Mouse (Mus musculus): Measurements from ENCODE around the gene Epha4. TPM values are rescaled to one million over a fixed set of nuclear protein-coding genes. Genes with fewer than 3 reads are reported as not detected.

The Epha4 gene
- total and polyA plus RNA-seq, 3 experiments, result 25.4 to 45.5 (median 28.4) TPM

DNA sequence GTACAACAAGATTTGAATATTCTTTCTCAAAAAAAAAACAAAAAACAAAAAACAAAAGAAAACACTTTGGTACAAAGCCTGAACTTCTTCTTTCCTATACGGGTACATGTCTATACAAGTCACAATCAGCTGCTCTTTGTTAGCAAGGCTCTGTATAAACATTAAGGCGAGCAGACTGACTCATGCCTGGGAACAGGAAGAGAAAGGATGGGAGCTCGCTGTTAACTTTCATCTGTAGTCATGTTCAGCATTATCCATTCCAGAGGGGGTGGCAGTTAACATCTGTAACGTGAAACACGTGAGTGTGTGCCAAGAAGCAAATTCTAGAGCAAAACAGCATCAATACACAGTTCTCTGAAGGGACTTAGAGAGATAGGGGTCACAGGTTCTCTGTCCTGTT lies 43.9 kb downstream of the Epha4 start:
- Histone ChIP-seq H3K9ac (ENCODE audit: low read depth, low read length) (no peak overlapping the region), H3K27me3 (ENCODE audit: control insufficient read depth, insufficient read depth, low read length) (no peaks in the 10 kb centered on the region), H3K4me3 (no peak overlapping the region), H3K36me3 (ENCODE audit: control insufficient read depth, insufficient read depth, low read length) (peaks cover under 1% of the 10 kb centered on the region), H3K4me1 (ENCODE audit: control insufficient read depth, insufficient read depth, low read length) (peaks cover 2% of the 10 kb centered on the region; the same call in 1 of the 2 replicates), H3K79me2 (replicated peaks; ENCODE audit: control insufficient read depth, insufficient read depth, low read length) (no peaks in the 10 kb centered on the region), H3K27ac (no peak overlapping the region)
- intact Hi-C loops (cut with DNase I), result no loop called here
- WGBS, result 42% methylated on average over 5 of the region's 5 CpGs
- no peak for DNase-seq
- TF ChIP-seq CTCF (IDR thresholded peaks at IDR 0.05) (no peak), POLR2A (IDR thresholded peaks at IDR 0.05; ENCODE audit: insufficient read depth, low read depth, low read length) (no peak)

DNA sequence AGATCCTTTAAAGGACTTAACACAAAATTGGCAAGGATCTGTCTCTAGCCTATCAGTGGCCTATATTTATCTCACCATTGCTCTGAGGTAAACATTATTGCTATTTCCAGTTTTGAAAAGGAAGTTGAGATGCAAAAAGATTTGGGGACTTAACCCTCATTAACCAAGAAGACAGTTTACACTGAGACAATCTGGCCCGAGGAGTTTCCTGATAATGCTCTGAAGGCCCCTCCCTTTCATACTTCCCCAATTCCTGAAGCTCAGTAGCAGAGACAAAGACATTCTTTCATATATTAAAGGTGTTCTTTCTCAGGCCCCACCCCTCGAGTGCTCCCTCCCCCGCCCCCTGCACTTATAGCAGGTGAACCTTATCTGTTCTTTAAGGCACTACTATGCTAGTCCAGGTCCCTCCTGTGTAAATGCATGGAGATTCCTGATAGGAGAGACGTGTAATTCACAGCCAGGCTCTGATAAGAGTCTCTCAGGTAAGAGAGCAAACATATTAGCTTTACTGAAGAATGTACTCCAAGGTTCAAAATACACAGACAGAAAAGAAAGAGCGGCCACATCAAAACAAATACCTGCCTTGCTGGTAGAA lies 46.1 kb downstream of the Epha4 start:
- Histone ChIP-seq H3K79me2 (replicated peaks; ENCODE audit: control insufficient read depth, insufficient read depth, low read length) (no peaks in the 10 kb centered on the region), H3K36me3 (ENCODE audit: control insufficient read depth, insufficient read depth, low read length) (peaks cover 2% of the 10 kb centered on the region), H3K27ac (no peak overlapping the region), H3K27me3 (ENCODE audit: control insufficient read depth, insufficient read depth, low read length) (no peaks in the 10 kb centered on the region), H3K4me3 (no peak overlapping the region), H3K4me1 (ENCODE audit: control insufficient read depth, insufficient read depth, low read length) (peaks cover 2% of the 10 kb centered on the region; the same call in 1 of the 2 replicates), H3K9ac (ENCODE audit: low read depth, low read length) (no peak overlapping the region)
- 65% methylated on average over 5 of the region's 5 CpGs for WGBS
- DNase-seq, result no peak
- TF ChIP-seq CTCF (IDR thresholded peaks at IDR 0.05) (no peak), POLR2A (IDR thresholded peaks at IDR 0.05; ENCODE audit: insufficient read depth, low read depth, low read length) (no peak)
- intact Hi-C loops (cut with DNase I), result no loop called here

DNA sequence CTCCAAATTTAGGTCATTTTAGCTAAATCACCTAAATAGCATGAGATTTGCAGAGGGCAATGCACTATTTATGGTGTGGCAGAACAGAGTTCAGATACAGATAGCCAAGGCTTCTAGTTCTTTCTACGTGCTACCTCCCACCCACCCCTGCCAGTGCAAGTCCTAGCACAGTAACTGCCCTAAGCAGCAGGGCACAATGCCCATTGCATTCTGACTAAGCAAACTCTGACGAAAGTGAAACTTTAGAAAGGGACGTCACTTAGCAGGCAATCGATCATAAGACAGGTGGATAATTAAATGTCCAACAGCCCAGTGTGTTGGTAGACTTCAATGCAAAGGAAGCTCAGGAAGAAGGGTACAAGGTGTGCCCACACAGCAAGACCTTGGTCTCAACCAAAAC lies 49.4 kb downstream of the Epha4 start:
- no peak overlapping the region for H3K9ac ChIP-seq (ENCODE audit: low read depth, low read length)
- TF ChIP-seq POLR2A (IDR thresholded peaks at IDR 0.05; ENCODE audit: insufficient read depth, low read depth, low read length) (no peak), CTCF (IDR thresholded peaks at IDR 0.05) (no peak), EP300 (IDR thresholded peaks at IDR 0.05; ENCODE audit: insufficient read depth, low read depth, low read length) (no peak)
- H3K4me3 ChIP-seq, result no peak overlapping the region
- 81% methylated on average over 4 of the region's 4 CpGs for WGBS
- H3K79me2 ChIP-seq (replicated peaks; ENCODE audit: control insufficient read depth, insufficient read depth, low read length), result no peaks in the 10 kb centered on the region
- H3K36me3 ChIP-seq (ENCODE audit: control insufficient read depth, insufficient read depth, low read length), result peaks cover 18% of the 10 kb centered on the region
- no peaks in the 10 kb centered on the region for H3K27me3 ChIP-seq (ENCODE audit: control insufficient read depth, insufficient read depth, low read length)
- H3K27ac ChIP-seq, result no peak overlapping the region
- peaks cover 16% of the 10 kb centered on the region for H3K4me1 ChIP-seq (ENCODE audit: control insufficient read depth, insufficient read depth, low read length)
- intact Hi-C loops (cut with DNase I), result no loop called here
- no peak for DNase-seq

DNA sequence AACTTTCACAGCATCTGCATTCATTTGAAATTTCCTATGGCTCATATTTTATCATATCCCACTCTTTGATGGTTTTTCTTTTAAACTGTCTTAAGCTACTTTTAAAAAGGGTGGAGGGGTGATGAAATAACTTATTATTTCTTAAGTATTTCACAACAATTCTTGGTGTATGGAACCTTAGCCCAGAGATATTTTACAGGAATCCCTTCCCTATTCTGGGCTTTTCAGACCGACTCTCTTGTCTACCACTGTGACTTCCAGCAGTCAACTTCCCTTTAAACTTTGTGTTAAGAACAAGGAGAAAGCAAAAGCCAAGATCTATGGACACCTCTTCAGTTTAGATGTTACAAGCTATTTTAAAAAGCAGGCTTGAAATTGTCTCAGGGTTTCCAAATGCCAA lies 50.8 kb downstream of the Epha4 start:
- Histone ChIP-seq H3K79me2 (replicated peaks; ENCODE audit: control insufficient read depth, insufficient read depth, low read length) (no peaks in the 10 kb centered on the region), H3K27ac (no peak overlapping the region), H3K4me1 (ENCODE audit: control insufficient read depth, insufficient read depth, low read length) (peaks cover 16% of the 10 kb centered on the region), H3K36me3 (ENCODE audit: control insufficient read depth, insufficient read depth, low read length) (peaks cover 18% of the 10 kb centered on the region), H3K4me3 (no peak overlapping the region), H3K27me3 (ENCODE audit: control insufficient read depth, insufficient read depth, low read length) (no peaks in the 10 kb centered on the region), H3K9ac (ENCODE audit: low read depth, low read length) (no peak overlapping the region)
- no peak for DNase-seq
- TF ChIP-seq POLR2A (IDR thresholded peaks at IDR 0.05; ENCODE audit: insufficient read depth, low read depth, low read length), result no peak
- no peak for TF ChIP-seq EP300 (IDR thresholded peaks at IDR 0.05; ENCODE audit: insufficient read depth, low read depth, low read length)
- no peak for TF ChIP-seq CTCF (IDR thresholded peaks at IDR 0.05)
- 54% methylated on average over 1 of the region's 1 CpGs for WGBS
- intact Hi-C loops (cut with DNase I), result no loop called here

DNA sequence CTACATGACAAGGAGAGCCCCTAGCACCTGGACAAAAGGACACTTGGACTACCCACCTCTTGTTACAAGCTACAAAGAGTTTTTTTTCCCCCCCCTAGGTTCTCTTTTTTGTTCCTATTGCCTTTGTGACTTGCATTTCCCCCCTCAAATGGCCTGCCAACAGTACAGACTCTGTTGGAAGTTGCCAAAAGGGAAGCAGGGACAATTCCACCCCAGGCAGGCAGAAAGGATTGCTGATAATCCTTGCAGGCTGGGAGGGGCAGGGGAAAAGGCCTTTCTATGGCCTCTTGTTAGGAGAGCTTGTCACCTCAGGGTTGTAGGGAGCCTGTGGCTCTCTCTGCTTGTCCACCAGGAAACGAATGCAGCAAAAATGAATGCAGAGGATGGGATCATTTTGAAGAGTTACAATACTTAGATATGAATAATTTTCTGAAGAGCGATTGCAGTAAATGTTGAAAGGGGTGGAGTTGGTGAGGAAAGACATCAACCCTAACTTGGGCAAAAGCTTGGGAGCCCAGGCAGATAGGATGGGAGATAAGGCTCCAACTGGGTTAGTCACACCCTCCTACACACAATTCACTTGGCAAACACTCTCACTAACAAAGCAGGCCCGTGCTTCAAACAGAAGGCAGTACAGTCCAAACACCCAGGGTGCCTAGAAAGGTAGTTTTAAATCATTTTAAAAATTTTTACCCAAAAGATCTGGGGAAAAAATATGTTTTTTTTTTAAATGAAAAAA lies 52.8 kb downstream of the Epha4 start:
- Histone ChIP-seq H3K27ac (peak overlapping the region; percentile 29), H3K4me1 (ENCODE audit: control insufficient read depth, insufficient read depth, low read length) (peaks cover 16% of the 10 kb centered on the region), H3K36me3 (ENCODE audit: control insufficient read depth, insufficient read depth, low read length) (peaks cover 18% of the 10 kb centered on the region), H3K9ac (ENCODE audit: low read depth, low read length) (no peak overlapping the region), H3K79me2 (replicated peaks; ENCODE audit: control insufficient read depth, insufficient read depth, low read length) (0 out of 2 replicates have a peak, but pooled peaks cover 1% of the 10 kb centered on the region), H3K27me3 (ENCODE audit: control insufficient read depth, insufficient read depth, low read length) (no peaks in the 10 kb centered on the region), H3K4me3 (no peak overlapping the region)
- intact Hi-C loops (cut with DNase I), result loop anchor here (2.0 kb wide), 1 partner anchor 17 kb away; no protein-coding TSS in a partner anchor
- 21% methylated on average over 3 of the region's 3 CpGs for WGBS
- peak in 1 of 2 experiments; percentile 46 for DNase-seq
- no peak for TF ChIP-seq EP300 (IDR thresholded peaks at IDR 0.05; ENCODE audit: insufficient read depth, low read depth, low read length)
- TF ChIP-seq CTCF (IDR thresholded peaks at IDR 0.05), result no peak
- TF ChIP-seq POLR2A (IDR thresholded peaks at IDR 0.05; ENCODE audit: insufficient read depth, low read depth, low read length), result no peak

Data from heart, adult 2 months (tissue).